Mouse (Mus musculus): ENCODE results near the gene Hapln2. TPM values are rescaled to one million over a fixed set of nuclear protein-coding genes. Genes with fewer than 3 reads are reported as not detected.

The Hapln2 gene
- polyA plus RNA-seq, 1 experiment = not detected

DNA sequence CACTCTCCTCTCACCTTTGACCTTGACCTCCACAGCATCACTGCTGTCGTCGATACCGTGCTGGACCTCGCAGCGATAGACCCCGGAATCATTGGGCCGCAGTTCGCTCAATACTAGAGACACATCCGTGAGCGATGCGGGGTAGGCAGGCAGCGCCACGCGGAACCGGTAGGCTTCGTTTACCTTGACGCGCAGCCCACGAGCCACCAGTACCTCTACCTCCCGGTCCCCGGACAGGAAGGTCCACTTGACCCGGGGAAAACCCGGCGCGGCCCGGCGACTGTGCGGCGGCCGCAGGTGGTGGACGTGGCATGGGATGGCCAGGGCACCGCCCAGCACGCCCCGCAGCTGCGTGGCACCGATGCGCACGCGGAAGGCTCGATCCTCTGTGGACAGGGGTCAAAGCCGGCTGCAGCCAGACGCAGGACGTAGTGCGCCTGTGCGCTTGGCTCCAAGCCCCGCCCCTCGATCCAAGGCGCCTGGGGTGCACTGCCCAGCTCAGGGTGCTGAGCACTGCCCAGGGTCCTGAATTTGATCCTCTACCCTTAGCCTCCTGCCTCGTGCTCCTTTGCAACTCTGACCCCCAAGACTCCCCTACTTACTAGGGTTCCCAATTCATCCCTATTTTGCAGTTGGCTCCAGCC is 30.3 kb downstream of the Hapln2 start:
- WGBS = 4% methylated on average over 49 of the region's 49 CpGs

DNA sequence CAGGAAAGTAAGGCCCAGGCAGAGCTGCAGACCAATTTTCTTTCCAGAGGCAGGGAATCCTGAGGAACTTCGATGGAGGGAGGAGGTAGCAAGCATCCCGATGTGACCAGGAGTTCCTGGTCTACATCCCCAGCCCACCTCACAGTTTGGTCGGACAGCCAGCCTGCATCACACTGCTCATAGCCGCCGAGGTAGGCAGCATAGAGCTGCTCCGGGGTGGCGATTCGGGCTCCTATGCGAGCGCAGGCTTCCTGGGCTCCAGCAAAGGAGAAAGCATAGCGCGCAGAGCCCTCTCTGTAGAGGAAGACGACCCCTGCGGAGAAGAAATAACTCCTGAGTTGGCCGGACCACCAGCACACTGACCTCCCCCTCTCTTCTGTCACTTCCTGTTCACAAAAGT is 31.0 kb downstream of the Hapln2 start:
- TF ChIP-seq POLR2A (IDR thresholded peaks at IDR 0.05; ENCODE audit: low read depth, low read length) (no peak), CTCF (IDR thresholded peaks at IDR 0.05; ENCODE audit: extremely low read depth, insufficient read depth, insufficient read length, insufficient replicate concordance) (no peak)
- H3K4me3 ChIP-seq (ENCODE audit: extremely low read depth, insufficient read depth, insufficient read length) = no peak overlapping the region
- H3K36me3 ChIP-seq (ENCODE audit: control insufficient read depth, insufficient read depth, low read length) = no peaks in the 10 kb centered on the region
- DNase-seq (ENCODE audit: low read depth in 1 of 2, low spot score in 2 of 2) = no peak
- H3K27me3 ChIP-seq (ENCODE audit: control insufficient read depth, insufficient read depth, low read length) = peaks cover 31% of the 10 kb centered on the region
- peaks cover 4% of the 10 kb centered on the region; the same call in 1 of the 2 replicates for H3K4me1 ChIP-seq (ENCODE audit: control insufficient read depth, insufficient read depth, insufficient read length)
- 4% methylated on average over 15 of the region's 15 CpGs for WGBS
- H3K27ac ChIP-seq (ENCODE audit: insufficient read depth, low read length) = no peak overlapping the region

More for the DNA sequence above, 30.3 kb downstream of the Hapln2 start:
- no peak overlapping the region for H3K4me3 ChIP-seq (ENCODE audit: extremely low read depth, insufficient read depth, insufficient read length)
- TF ChIP-seq CTCF (IDR thresholded peaks at IDR 0.05; ENCODE audit: extremely low read depth, insufficient read depth, insufficient read length, insufficient replicate concordance) (no peak), POLR2A (IDR thresholded peaks at IDR 0.05; ENCODE audit: low read depth, low read length) (no peak)
- no peaks in the 10 kb centered on the region for H3K36me3 ChIP-seq (ENCODE audit: control insufficient read depth, insufficient read depth, low read length)
- H3K27me3 ChIP-seq (ENCODE audit: control insufficient read depth, insufficient read depth, low read length) = peaks cover 33% of the 10 kb centered on the region
- DNase-seq (ENCODE audit: low read depth in 1 of 2, low spot score in 2 of 2) = no peak
- no peak overlapping the region for H3K27ac ChIP-seq (ENCODE audit: insufficient read depth, low read length)
- H3K4me1 ChIP-seq (ENCODE audit: control insufficient read depth, insufficient read depth, insufficient read length) = peaks cover 4% of the 10 kb centered on the region; the same call in 1 of the 2 replicates

GRCm38 (mm10) chr3:87995331-87995730 is 32.1 kb downstream of the Hapln2 start:
- peaks cover 22% of the 10 kb centered on the region for H3K27me3 ChIP-seq (ENCODE audit: control insufficient read depth, insufficient read depth, low read length)

DNA sequence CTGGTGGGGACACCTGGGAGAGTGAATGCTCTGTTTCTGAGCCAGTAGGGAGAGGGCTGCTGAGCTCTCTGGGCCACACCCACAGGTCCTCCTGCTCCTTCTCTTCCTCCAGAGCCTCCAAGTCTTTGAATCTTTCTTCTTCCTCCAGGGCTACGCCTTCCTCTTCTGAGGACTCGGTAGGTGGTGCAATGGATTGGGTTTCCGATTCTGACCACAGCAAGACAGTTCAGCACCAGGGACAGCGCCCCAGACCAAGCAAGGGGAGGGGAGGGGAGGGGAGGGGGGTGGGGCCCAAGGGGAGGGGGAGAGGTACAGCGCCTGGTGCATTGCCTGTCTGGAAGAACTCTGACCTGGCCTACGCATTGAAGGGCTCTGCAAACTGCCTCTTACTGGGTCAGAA is 33.9 kb downstream of the Hapln2 start:
- TF ChIP-seq POLR2A (IDR thresholded peaks at IDR 0.05; ENCODE audit: low read depth, low read length) = no peak
- no peak for TF ChIP-seq CTCF (IDR thresholded peaks at IDR 0.05; ENCODE audit: extremely low read depth, insufficient read depth, insufficient read length, insufficient replicate concordance)
- 9% methylated on average over 5 of the region's 6 CpGs for WGBS
- Histone ChIP-seq H3K27me3 (ENCODE audit: control insufficient read depth, insufficient read depth, low read length) (peaks cover 10% of the 10 kb centered on the region), H3K4me3 (ENCODE audit: extremely low read depth, insufficient read depth, insufficient read length) (no peak overlapping the region), H3K36me3 (ENCODE audit: control insufficient read depth, insufficient read depth, low read length) (no peaks in the 10 kb centered on the region), H3K27ac (ENCODE audit: insufficient read depth, low read length) (no peak overlapping the region), H3K4me1 (ENCODE audit: control insufficient read depth, insufficient read depth, insufficient read length) (no peaks in the 10 kb centered on the region; the same call in 1 of the 2 replicates)
- no peak for DNase-seq (ENCODE audit: low read depth in 1 of 2, low spot score in 2 of 2)

More at GRCm38 (mm10) chr3:87995331-87995730, 32.1 kb downstream of the Hapln2 start:
- Histone ChIP-seq H3K4me1 (ENCODE audit: control insufficient read depth, insufficient read depth, insufficient read length) (peaks cover 4% of the 10 kb centered on the region; the same call in 1 of the 2 replicates), H3K27ac (ENCODE audit: insufficient read depth, low read length) (no peak overlapping the region), H3K4me3 (ENCODE audit: extremely low read depth, insufficient read depth, insufficient read length) (no peak overlapping the region), H3K36me3 (ENCODE audit: control insufficient read depth, insufficient read depth, low read length) (no peaks in the 10 kb centered on the region)
- TF ChIP-seq CTCF (IDR thresholded peaks at IDR 0.05; ENCODE audit: extremely low read depth, insufficient read depth, insufficient read length, insufficient replicate concordance) (no peak), POLR2A (IDR thresholded peaks at IDR 0.05; ENCODE audit: low read depth, low read length) (no peak)
- WGBS = 32% methylated on average over 11 of the region's 11 CpGs
- DNase-seq (ENCODE audit: low read depth in 1 of 2, low spot score in 2 of 2) = no peak

GRCm38 (mm10) chr3:87989935-87990334 is 37.4 kb downstream of the Hapln2 start:
- Histone ChIP-seq H3K36me3 (ENCODE audit: control insufficient read depth, insufficient read depth, low read length) (no peaks in the 10 kb centered on the region), H3K4me1 (ENCODE audit: control insufficient read depth, insufficient read depth, insufficient read length) (peaks cover 2% of the 10 kb centered on the region; the same call in 1 of the 2 replicates), H3K27ac (ENCODE audit: insufficient read depth, low read length) (no peak overlapping the region), H3K27me3 (ENCODE audit: control insufficient read depth, insufficient read depth, low read length) (no peaks in the 10 kb centered on the region; the same call in 1 of the 2 replicates), H3K4me3 (ENCODE audit: extremely low read depth, insufficient read depth, insufficient read length) (no peak overlapping the region)
- WGBS = 31% methylated on average over 10 of the region's 10 CpGs
- no peak for TF ChIP-seq POLR2A (IDR thresholded peaks at IDR 0.05; ENCODE audit: low read depth, low read length)
- no peak for TF ChIP-seq CTCF (IDR thresholded peaks at IDR 0.05; ENCODE audit: extremely low read depth, insufficient read depth, insufficient read length, insufficient replicate concordance)
- no peak for DNase-seq (ENCODE audit: low read depth in 1 of 2, low spot score in 2 of 2)

GRCm38 (mm10) chr3:87988068-87988467 is 39.3 kb downstream of the Hapln2 start:
- no peaks in the 10 kb centered on the region for H3K27me3 ChIP-seq (ENCODE audit: control insufficient read depth, insufficient read depth, low read length)
- TF ChIP-seq CTCF (IDR thresholded peaks at IDR 0.05; ENCODE audit: extremely low read depth, insufficient read depth, insufficient read length, insufficient replicate concordance) = no peak; the same call in 1 of the 2 replicates
- no peak for TF ChIP-seq POLR2A (IDR thresholded peaks at IDR 0.05; ENCODE audit: low read depth, low read length)
- 2% methylated on average over 15 of the region's 15 CpGs for WGBS
- no peaks in the 10 kb centered on the region for H3K36me3 ChIP-seq (ENCODE audit: control insufficient read depth, insufficient read depth, low read length)
- no peak overlapping the region for H3K27ac ChIP-seq (ENCODE audit: insufficient read depth, low read length)
- no peak for DNase-seq (ENCODE audit: low read depth in 1 of 2, low spot score in 2 of 2)
- H3K4me3 ChIP-seq (ENCODE audit: extremely low read depth, insufficient read depth, insufficient read length) = no peak overlapping the region
- H3K4me1 ChIP-seq (ENCODE audit: control insufficient read depth, insufficient read depth, insufficient read length) = peaks cover 9% of the 10 kb centered on the region; the same call in 1 of the 2 replicates

DNA sequence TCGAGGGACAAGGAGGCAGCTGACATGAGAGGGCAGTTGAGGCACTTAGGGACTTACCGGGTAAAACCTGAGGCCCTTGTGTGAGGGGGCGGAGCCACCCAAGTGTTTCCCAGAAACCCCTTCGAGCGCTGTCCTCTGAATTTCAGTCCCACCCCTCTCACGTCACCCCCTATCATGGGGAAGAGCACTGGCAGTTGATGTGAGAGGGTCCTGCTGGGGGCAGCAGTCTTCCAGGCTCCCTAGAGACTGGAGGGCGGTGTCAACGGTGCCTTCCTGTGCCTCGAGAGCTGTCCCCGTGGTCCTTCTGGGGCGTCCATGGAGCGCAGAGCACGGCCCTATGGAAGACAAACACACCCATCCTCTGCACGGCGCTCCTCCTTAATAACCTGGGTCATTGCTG is 39.8 kb downstream of the Hapln2 start:
- 2% methylated on average over 15 of the region's 15 CpGs for WGBS
- Histone ChIP-seq H3K4me3 (ENCODE audit: extremely low read depth, insufficient read depth, insufficient read length) (peak overlapping the region; percentile 11; the same call in 1 of the 2 replicates), H3K27ac (ENCODE audit: insufficient read depth, low read length) (no peak overlapping the region), H3K4me1 (ENCODE audit: control insufficient read depth, insufficient read depth, insufficient read length) (peaks cover 14% of the 10 kb centered on the region; the same call in 1 of the 2 replicates), H3K27me3 (ENCODE audit: control insufficient read depth, insufficient read depth, low read length) (no peaks in the 10 kb centered on the region), H3K36me3 (ENCODE audit: control insufficient read depth, insufficient read depth, low read length) (no peaks in the 10 kb centered on the region)
- TF ChIP-seq POLR2A (IDR thresholded peaks at IDR 0.05; ENCODE audit: low read depth, low read length) = no peak
- no peak for TF ChIP-seq CTCF (IDR thresholded peaks at IDR 0.05; ENCODE audit: extremely low read depth, insufficient read depth, insufficient read length, insufficient replicate concordance)
- DNase-seq (ENCODE audit: low read depth in 1 of 2, low spot score in 2 of 2) = peak in 1 of 2 experiments; percentile 9

Data from spleen, adult 2 months (tissue).